In the genomic region with DNA sequence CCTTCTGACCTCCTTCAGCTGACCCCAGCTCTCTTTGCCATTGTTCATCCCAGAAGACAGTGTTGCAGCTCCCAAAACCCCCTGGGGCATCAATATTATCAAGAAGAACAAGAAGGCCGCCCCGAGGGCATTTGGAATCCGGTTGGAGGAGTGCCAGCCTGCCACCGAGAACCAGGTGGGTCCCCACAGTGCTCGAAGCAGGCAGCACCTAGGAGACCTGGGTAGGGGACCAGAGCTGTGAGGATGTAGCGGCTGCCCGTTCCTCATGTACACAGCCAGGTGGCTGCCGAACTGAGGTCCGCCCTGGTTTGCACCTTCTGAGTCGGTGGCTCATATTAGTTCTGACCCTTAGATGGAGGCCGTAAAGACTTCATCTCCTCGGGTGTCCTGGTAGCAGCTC, we compare ENCODE assay signal across 22 mouse cellular contexts. TPM values are rescaled to one million over a fixed set of nuclear protein-coding genes. Genes with fewer than 3 reads are reported as not detected.
DNase-seq lines count a peak whose midpoint lies in the region; ATAC-seq lines count a peak whose summit lies in the region.
"Had no signal": no experiment of that assay in that cellular context is flagged by ENCODE, and none has a peak within 500 bp of the region (broad histone marks: within the 10 kb centered on the region; RNA-seq: fewer than 3 reads in every experiment).

No protein-coding gene starts in this region.

- 0 out of 2 replicates have a peak overlapping the region, but pooled peaks have one; percentile 11 for H3K27ac ChIP-seq in embryonic facial prominence, embryonic 13.5 days
- H3K27ac ChIP-seq in embryonic facial prominence, embryonic 10.5 days (replicated peaks): no peak overlapping the region
- 0 out of 2 replicates have a peak overlapping the region, but pooled peaks have one; percentile 1 for H3K27ac ChIP-seq in limb, embryonic 12.5 days
- no peak overlapping the region for H3K27ac ChIP-seq in limb, embryonic 10.5 days
- H3K27ac ChIP-seq in limb, embryonic 15.5 days: peak overlapping the region; percentile 22; the same call in 1 of the 2 replicates
- H3K27ac ChIP-seq: forebrain, embryonic 15.5 days; heart, embryonic 10.5 days; heart, embryonic 15.5 days; hindbrain, embryonic 14.5 days; intestine, embryonic 15.5 days had no signal

- 87% methylated on average over 12 of the region's 12 CpGs for WGBS in embryonic facial prominence, embryonic 13.5 days
- 84% methylated on average over 12 of the region's 12 CpGs for WGBS in embryonic facial prominence, embryonic 10.5 days
- 77% methylated on average over 12 of the region's 12 CpGs for WGBS in limb, embryonic 12.5 days
- WGBS in limb, embryonic 10.5 days: 90% methylated on average over 12 of the region's 12 CpGs
- WGBS in limb, embryonic 15.5 days: 77% methylated on average over 12 of the region's 12 CpGs

- no peaks in the 10 kb centered on the region for H3K27me3 ChIP-seq in embryonic facial prominence, embryonic 13.5 days
- H3K27me3 ChIP-seq in embryonic facial prominence, embryonic 10.5 days (replicated peaks; ENCODE audit: low read depth, poor library complexity, severe bottlenecking): peaks cover 35% of the 10 kb centered on the region
- peaks cover 19% of the 10 kb centered on the region; the same call in 1 of the 2 replicates for H3K27me3 ChIP-seq in limb, embryonic 12.5 days
- peaks cover 31% of the 10 kb centered on the region for H3K27me3 ChIP-seq in limb, embryonic 10.5 days (ENCODE audit: low read depth, poor library complexity, severe bottlenecking)
- H3K27me3 ChIP-seq in limb, embryonic 15.5 days: no peaks in the 10 kb centered on the region
- H3K27me3 ChIP-seq: heart, embryonic 15.5 days; intestine, embryonic 15.5 days had no signal

- H3K9ac ChIP-seq in embryonic facial prominence, embryonic 13.5 days: no peak overlapping the region
- no peak overlapping the region for H3K9ac ChIP-seq in limb, embryonic 12.5 days (replicated peaks)
- no peak overlapping the region for H3K9ac ChIP-seq in limb, embryonic 15.5 days
- H3K9ac ChIP-seq: forebrain, embryonic 15.5 days; heart, embryonic 15.5 days; hindbrain, embryonic 14.5 days; intestine, embryonic 15.5 days had no signal

- no peaks in the 10 kb centered on the region for H3K9me3 ChIP-seq in embryonic facial prominence, embryonic 13.5 days
- no peaks in the 10 kb centered on the region for H3K9me3 ChIP-seq in embryonic facial prominence, embryonic 10.5 days
- no peaks in the 10 kb centered on the region for H3K9me3 ChIP-seq in limb, embryonic 12.5 days
- H3K9me3 ChIP-seq in limb, embryonic 10.5 days (replicated peaks): no peaks in the 10 kb centered on the region
- H3K9me3 ChIP-seq in limb, embryonic 15.5 days: no peaks in the 10 kb centered on the region
- H3K9me3 ChIP-seq: forebrain, embryonic 15.5 days; G1E; heart, embryonic 10.5 days; heart, embryonic 15.5 days; hindbrain, embryonic 10.5 days; intestine, embryonic 15.5 days had no signal

- no peak overlapping the region for H3K4me3 ChIP-seq in embryonic facial prominence, embryonic 13.5 days
- H3K4me3 ChIP-seq in embryonic facial prominence, embryonic 10.5 days: no peak overlapping the region
- H3K4me3 ChIP-seq in limb, embryonic 12.5 days (replicated peaks): no peak overlapping the region
- H3K4me3 ChIP-seq in limb, embryonic 10.5 days: no peak overlapping the region
- H3K4me3 ChIP-seq in limb, embryonic 15.5 days: no peak overlapping the region
- H3K4me3 ChIP-seq: forebrain, embryonic 15.5 days; heart, embryonic 10.5 days; heart, embryonic 15.5 days; hindbrain, embryonic 10.5 days; intestine, embryonic 15.5 days had no signal

- peaks cover 5% of the 10 kb centered on the region; the same call in 1 of the 2 replicates for H3K4me1 ChIP-seq in embryonic facial prominence, embryonic 13.5 days
- H3K4me1 ChIP-seq in embryonic facial prominence, embryonic 10.5 days: peaks cover 9% of the 10 kb centered on the region; the same call in 1 of the 2 replicates
- H3K4me1 ChIP-seq in limb, embryonic 12.5 days (replicated peaks): no peaks in the 10 kb centered on the region
- peaks cover 9% of the 10 kb centered on the region; the same call in 1 of the 2 replicates for H3K4me1 ChIP-seq in limb, embryonic 10.5 days
- H3K4me1 ChIP-seq in limb, embryonic 15.5 days: peaks cover 13% of the 10 kb centered on the region; the same call in 1 of the 2 replicates
- H3K4me1 ChIP-seq: forebrain, embryonic 15.5 days; heart, embryonic 15.5 days; intestine, embryonic 15.5 days had no signal

- ATAC-seq in embryonic facial prominence, embryonic 13.5 days (ENCODE audit: insufficient number of reproducible peaks, insufficient read depth, low FRiP score, low TSS enrichment, low read depth): no peak
- no peak for ATAC-seq in limb, embryonic 12.5 days (ENCODE audit: insufficient number of reproducible peaks, insufficient read depth, low FRiP score, low TSS enrichment, low read depth)
- ATAC-seq in limb, embryonic 15.5 days (ENCODE audit: insufficient number of reproducible peaks, low FRiP score, low TSS enrichment, low read depth): no peak
- ATAC-seq: CD4-positive, CD25-positive, alpha-beta regulatory T cell, adult 4 months; forebrain, embryonic 15.5 days; intestine, embryonic 15.5 days had no signal

- H3K4me2 ChIP-seq in embryonic facial prominence, embryonic 13.5 days: no peak overlapping the region
- H3K4me2 ChIP-seq in limb, embryonic 12.5 days: no peak overlapping the region
- no peak overlapping the region for H3K4me2 ChIP-seq in limb, embryonic 15.5 days
- H3K4me2 ChIP-seq: forebrain, embryonic 15.5 days; heart, embryonic 15.5 days; hindbrain, embryonic 14.5 days; intestine, embryonic 15.5 days had no signal

- peak; percentile 68 for DNase-seq in cerebellum, adult 11-12 months
- no peak for DNase-seq in cerebellum, adult 11 months
- DNase-seq in embryonic facial prominence, embryonic 10.5 days (ENCODE audit: low spot score): no peak
- no peak for DNase-seq in limb, embryonic 10.5 days (ENCODE audit: low spot score)
- DNase-seq in frontal cortex, postnatal 36 days (ENCODE audit: low spot score in 2 of 2): no peak
- DNase-seq: adrenal gland, adult 8-10 months; adrenal gland, postnatal 36 days; B cell, adult 2 months; heart, adult 18-20 months; heart, postnatal 14 days had no signal

- H3K36me3 ChIP-seq in embryonic facial prominence, embryonic 13.5 days: peaks cover 94% of the 10 kb centered on the region
- peaks cover 86% of the 10 kb centered on the region for H3K36me3 ChIP-seq in embryonic facial prominence, embryonic 10.5 days (replicated peaks)
- H3K36me3 ChIP-seq in limb, embryonic 12.5 days: peaks cover 97% of the 10 kb centered on the region
- peaks cover 91% of the 10 kb centered on the region for H3K36me3 ChIP-seq in limb, embryonic 10.5 days
- peaks cover 97% of the 10 kb centered on the region for H3K36me3 ChIP-seq in limb, embryonic 15.5 days

RNA-seq across cellular contexts. Expression of gene 4933428G20Rik, which starts 34.2 kb away (rescaled TPM):
- polyA plus RNA-seq in embryonic facial prominence, embryonic 13.5 days (2015; fragmentation: Nextera tagmentation; extraction: Ambion mirVana): 1.4 and 1.8 TPM in 2 replicates
- polyA plus RNA-seq in embryonic facial prominence, embryonic 10.5 days (2016; fragmentation: Nextera tagmentation; extraction: Ambion mirVana): 0.35 and 0.54 TPM in 2 replicates
- polyA plus RNA-seq in limb, embryonic 12.5 days (2016; fragmentation: Nextera tagmentation; extraction: Ambion mirVana): 0.36 and 1.4 TPM in 2 replicates
- 0.49 and 0.54 TPM in 2 replicates for polyA plus RNA-seq in limb, embryonic 10.5 days (2016; fragmentation: Nextera tagmentation; extraction: Ambion mirVana)
- polyA plus RNA-seq in limb, embryonic 15.5 days (2015; fragmentation: Nextera tagmentation; extraction: Ambion mirVana): 0.93 and 1.1 TPM in 2 replicates
- polyA plus RNA-seq: CD4-positive, CD25-positive, alpha-beta regulatory T cell, adult 4 months; embryonic facial prominence, embryonic 11.5 days; G1E had no signal

RNA-seq across cellular contexts. Expression of gene Arhgap23, which starts 50.6 kb away (rescaled TPM):
- 7.7 and 8.4 TPM in 2 replicates for polyA plus RNA-seq in embryonic facial prominence, embryonic 13.5 days (2015; fragmentation: Nextera tagmentation; extraction: Ambion mirVana)
- 2.4 TPM in 2 replicates for polyA plus RNA-seq in embryonic facial prominence, embryonic 10.5 days (2016; fragmentation: Nextera tagmentation; extraction: Ambion mirVana)
- polyA plus RNA-seq in limb, embryonic 12.5 days (2016; fragmentation: Nextera tagmentation; extraction: Ambion mirVana): 7.3 and 7.4 TPM in 2 replicates
- polyA plus RNA-seq in limb, embryonic 10.5 days (2016; fragmentation: Nextera tagmentation; extraction: Ambion mirVana): 3.5 and 3.9 TPM in 2 replicates
- polyA plus RNA-seq in limb, embryonic 15.5 days (2015; fragmentation: Nextera tagmentation; extraction: Ambion mirVana): 7.8 and 8.4 TPM in 2 replicates
- polyA plus RNA-seq: CD4-positive, CD25-positive, alpha-beta regulatory T cell, adult 4 months had no signal

Comparison
In these comparisons a context has a peak if more than half of its experiments do, and no peak if none do; other contexts are left out.
1. H3K27ac ChIP-seq: peak in embryonic facial prominence, embryonic 13.5 days (single experiment), limb, embryonic 12.5 days (single experiment) and limb, embryonic 15.5 days (single experiment); none in embryonic facial prominence, embryonic 10.5 days (single experiment) and limb, embryonic 10.5 days (single experiment).